Mouse (Mus musculus): Measurements from ENCODE around the gene Slc12a6.

The Slc12a6 gene

GRCm38 (mm10) chr2:112328069-112328777 lies 62.6 kb downstream of the Slc12a6 start:
- no peak for DNase-seq (ENCODE audit: low read depth, low spot score)

DNA sequence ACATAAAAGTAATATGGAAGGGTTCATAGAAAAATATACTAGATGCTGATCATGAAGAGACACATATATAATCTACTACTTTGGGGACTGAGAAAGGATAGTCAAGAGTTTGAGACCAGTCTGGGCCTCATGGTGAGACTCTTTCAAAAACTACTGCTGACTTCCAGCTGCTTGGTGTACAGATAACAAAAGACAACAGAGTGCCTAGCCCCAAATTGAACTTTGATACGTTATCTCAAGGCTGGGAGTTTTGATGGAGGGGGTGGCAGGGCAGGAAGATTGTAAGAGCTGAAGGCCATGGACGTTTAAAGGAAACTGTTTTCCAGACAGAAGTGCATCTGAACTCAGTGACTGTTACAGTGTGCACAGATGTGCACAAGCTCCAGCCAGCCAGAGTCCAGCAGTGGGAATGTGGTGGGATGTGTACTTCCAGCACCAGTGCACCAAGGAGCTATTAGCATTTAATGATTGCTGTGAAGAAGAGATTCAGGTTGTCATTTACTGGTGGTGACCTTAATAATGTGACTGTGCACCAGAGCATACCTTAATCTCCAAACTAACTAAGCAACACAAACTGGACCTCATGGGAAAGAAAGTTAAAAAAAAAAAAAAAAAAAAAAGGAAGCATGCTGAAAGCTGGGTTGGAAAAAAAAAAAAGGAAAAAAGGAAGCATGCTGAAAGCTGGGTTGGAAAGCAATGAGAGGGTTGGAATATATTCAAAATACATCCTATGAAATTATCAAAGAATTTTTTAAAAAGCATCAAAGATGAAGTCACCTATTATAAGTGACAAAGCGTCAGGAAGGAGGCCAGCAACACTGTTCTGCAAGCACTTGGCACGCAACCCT lies 66.7 kb downstream of the Slc12a6 start:
- DNase-seq (ENCODE audit: low read depth, low spot score), result no peak

DNA sequence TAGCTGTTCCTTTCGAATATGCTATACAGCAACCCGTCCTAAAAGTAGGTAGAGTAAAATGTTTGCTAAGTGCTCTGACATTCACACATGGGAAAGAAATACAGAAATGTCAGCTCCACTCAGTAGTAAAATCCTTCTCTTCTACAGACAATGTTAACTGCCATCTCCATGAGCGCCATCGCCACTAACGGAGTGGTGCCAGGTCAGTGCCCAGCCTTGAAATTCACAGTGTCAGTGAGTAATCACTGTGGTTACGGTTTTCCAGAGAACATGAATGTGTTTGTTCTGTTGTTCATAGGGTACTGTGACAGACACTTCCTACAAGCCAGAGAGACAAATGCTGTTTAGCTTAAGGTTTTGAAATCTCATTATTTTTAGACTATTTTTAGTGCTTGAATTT lies 71.6 kb downstream of the Slc12a6 start:
- DNase-seq (ENCODE audit: low read depth, low spot score), result no peak

- peak; percentile 16 for DNase-seq (ENCODE audit: low read depth, low spot score)
These were observed 74.1 kb downstream of the Slc12a6 start for GRCm38 (mm10) chr2:112339736-112340135.

GRCm38 (mm10) chr2:112341117-112341516 lies 75.5 kb downstream of the Slc12a6 start:
- DNase-seq (ENCODE audit: low read depth, low spot score), result no peak

DNA sequence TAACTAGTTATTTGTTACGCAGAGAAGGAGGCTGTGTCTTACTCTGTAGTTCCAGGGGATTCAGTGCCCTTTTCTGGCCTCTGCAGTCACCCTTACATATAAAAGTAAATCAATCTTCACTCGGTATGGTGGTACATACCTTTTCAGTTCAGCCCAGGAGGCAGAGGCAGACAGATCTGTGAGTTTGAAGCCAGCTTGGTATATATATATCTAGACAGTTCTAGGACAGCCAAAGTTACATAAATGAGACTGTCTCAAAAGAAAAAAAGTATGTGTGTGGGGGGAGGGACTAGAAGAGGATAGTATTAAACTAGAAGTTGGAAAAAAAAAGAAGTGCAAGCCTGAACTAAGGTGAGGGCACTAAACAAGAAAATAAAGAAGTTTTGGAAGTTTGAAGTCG lies 82.6 kb downstream of the Slc12a6 start:
- no peak for DNase-seq (ENCODE audit: low read depth, low spot score)

GRCm38 (mm10) chr2:112353685-112354455 lies 88.2 kb downstream of the Slc12a6 start:
- DNase-seq (ENCODE audit: low read depth, low spot score), result no peak

GRCm38 (mm10) chr2:112359611-112360010 lies 94.0 kb downstream of the Slc12a6 start:
- DNase-seq (ENCODE audit: low read depth, low spot score), result no peak

GRCm38 (mm10) chr2:112360012-112360780 lies 94.6 kb downstream of the Slc12a6 start:
- no peak for DNase-seq (ENCODE audit: low read depth, low spot score)

DNA sequence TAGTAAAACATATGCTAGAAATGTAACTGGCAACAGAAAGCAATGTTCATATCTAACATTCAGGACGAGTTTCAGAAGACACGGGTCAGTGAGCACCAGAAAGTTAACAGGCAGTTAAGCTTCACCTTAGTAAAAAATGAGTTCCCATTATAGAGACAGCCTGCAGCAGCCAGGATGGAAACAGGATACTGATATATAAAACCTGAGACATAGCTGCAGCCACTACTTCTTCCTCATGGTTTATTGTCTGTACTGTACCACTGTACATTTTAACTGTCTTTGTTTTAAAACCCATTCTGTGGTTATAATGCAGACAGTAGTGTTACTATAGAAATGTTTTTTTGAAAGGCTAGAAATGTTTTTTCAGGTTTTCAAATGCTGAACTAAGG lies 95.2 kb downstream of the Slc12a6 start:
- no peak for DNase-seq (ENCODE audit: low read depth, low spot score)

GRCm38 (mm10) chr2:112367222-112367621 lies 101.6 kb downstream of the Slc12a6 start:
- DNase-seq (ENCODE audit: low read depth, low spot score), result peak; percentile 19

DNA sequence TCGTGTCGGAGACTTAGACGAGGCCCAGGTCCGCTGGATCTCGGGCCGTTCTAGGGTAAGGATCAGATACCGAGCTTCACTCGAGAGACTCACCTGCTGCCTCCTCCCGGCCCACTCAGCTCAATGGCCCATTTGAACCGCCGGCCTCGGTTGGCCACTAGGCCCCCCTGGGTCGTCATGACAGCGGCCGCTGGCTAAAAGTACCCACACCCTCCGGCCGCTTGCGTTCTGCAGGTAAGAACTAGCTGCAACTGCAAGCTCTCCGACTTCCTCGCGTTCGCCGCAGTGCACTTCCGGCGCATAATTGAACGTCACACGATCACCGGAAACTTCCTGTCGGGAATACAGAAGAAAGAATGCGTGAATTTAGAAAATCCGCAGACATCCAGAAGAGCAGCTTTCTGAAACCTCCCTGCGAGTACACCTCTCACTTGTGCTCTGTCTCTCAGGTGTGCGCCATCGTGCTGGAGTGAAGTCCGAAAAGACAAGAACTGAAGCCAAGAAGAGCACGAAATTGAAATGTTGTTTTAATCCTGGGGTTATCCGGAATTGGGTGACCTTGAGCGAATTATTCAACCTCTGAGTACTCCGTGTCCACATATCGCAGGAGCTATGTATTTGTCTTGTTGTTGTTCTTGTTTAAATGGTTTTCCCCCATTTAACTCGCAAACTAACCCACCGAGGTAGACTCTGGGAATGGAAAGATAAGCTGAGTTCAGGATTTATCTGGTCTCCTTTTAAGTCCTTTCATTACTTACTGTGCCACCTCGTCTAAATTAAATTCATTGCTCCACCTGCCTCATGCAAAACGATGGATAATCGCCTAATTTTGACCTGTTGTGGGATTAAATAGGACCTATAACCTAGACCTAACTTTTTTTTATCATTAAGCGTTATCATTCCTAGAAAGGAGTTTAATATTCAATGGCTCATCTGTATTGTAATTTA lies 102.4 kb downstream of the Slc12a6 start, which contains the start of gene Emc4:
Gene Emc4, minus strand, starts transcription at position 302 of the 948 bp plus-strand sequence.
- peak; percentile 89 for DNase-seq (ENCODE audit: low read depth, low spot score)

DNA sequence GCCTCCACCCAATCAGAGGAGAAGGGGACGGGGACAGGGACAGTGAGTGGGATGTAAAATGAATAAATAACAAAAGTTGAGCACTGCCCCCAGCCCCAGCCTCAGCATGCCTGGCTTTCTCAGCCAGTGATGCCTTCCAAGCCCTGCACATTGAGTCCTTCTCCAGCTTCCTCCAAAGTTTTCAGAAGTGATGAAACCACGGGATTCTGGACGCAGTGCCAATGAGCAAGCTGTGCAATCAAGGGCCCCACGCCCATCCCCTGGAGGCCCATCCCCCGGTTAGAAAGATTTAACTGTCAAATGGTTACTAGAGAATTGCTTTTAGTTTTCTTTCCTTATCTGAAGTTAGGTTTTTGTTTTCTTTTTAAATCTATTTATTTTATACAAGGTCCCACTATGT lies 104.3 kb downstream of the Slc12a6 start:
- no peak for DNase-seq (ENCODE audit: low read depth, low spot score)

- no peak for DNase-seq (ENCODE audit: low read depth, low spot score)
These were observed 107.5 kb downstream of the Slc12a6 start for GRCm38 (mm10) chr2:112373141-112373540.

DNA sequence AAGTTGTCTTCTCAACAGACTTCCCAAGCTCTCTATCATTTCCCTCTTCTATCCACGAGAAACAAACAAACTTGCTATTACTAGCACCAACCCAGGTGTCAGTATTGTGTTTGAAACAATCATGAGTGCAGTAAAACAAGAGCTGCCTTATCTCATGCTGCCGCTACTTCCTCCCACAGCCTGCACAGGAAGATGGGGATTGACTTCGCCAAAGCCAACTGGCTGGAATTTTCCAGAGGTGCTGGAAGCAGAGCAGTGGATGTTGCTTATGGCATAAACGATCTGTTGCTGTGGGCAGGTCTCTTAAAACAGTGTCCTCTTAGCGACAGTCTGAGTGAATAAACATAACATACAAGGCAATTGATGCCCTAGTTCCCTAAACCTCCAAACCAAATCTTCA lies 109.0 kb downstream of the Slc12a6 start:
- DNase-seq (ENCODE audit: low read depth, low spot score), result no peak

- DNase-seq (ENCODE audit: low read depth, low spot score), result peak; percentile 94
These were observed 113.6 kb downstream of the Slc12a6 start, which contains the start of gene Katnbl1 for GRCm38 (mm10) chr2:112378973-112379898. Katnbl1 (plus strand) TSS chr2:112379211.

GRCm38 (mm10) chr2:112380131-112380530 lies 114.5 kb downstream of the Slc12a6 start:
- DNase-seq (ENCODE audit: low read depth, low spot score), result no peak

DNA sequence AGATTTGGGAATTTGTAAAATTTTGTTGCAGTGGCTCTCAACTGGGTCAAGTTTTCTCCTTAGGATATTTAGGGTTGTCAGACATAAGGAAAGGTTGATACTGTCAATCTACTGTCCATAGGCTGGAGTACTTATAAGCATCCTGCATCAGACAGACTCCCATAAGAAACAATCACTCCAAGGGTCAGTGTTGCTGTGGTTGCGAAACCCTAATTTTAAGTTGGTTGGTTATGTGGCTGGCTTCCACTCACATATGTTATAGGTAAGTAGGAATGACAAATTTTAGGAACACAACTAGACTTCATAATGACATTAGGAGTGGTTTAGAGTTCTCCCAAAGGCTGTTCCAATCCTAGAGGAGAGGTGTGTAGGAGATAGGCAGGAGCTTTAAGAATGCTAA lies 115.6 kb downstream of the Slc12a6 start:
- no peak for DNase-seq (ENCODE audit: low read depth, low spot score)

DNA sequence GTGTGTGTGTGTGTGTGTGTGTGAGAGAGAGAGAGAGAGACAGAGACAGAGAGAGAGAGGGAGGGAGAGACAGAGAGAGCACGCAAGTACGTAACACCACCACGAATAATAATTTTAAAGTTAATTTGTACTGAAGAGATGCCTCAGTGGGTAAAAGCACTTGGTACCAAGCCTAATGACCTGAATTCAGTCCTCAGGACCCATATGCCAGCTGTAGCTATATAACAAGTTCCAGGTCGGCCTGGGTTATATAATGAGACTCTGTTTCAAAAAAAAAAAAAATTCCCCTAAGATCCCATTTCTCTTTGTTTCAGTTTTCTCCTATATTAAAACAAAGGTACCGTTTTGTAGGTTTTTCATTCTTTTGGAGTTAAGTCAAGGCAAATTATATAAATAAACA lies 125.2 kb downstream of the Slc12a6 start:
- DNase-seq (ENCODE audit: low read depth, low spot score), result no peak

All from CD4-positive helper T cell, adult 2 months (primary cell).